Mouse (Mus musculus): ENCODE results near the gene Egfr. TPM values are rescaled to one million over a fixed set of nuclear protein-coding genes. Genes with fewer than 3 reads are reported as not detected.

Gene Egfr
- polyA plus RNA-seq, 1 experiment = not detected

DNA sequence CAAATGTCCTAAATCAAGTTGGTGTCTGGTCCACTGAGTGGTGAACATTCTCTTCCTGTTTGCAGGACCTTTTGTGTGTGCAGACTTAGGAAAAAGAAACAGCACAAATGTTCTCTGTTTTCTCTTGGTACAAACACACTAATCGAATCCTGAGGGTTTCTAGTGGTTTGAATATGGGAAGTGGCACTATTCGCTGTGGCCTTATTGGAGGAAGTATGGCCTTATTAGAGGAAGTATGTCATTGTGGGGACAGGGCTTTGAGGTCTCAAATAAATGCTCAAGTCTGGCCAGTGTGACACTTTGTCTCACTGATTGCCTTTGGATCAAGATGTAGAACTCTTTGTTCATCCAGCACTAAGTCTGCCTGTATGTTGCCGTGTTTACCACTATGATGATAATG lies 180.2 kb downstream of the Egfr start:
- H3K4me1 ChIP-seq (ENCODE audit: control insufficient read depth) = no peaks in the 10 kb centered on the region
- TF ChIP-seq GATA1 (IDR thresholded peaks at IDR 0.05; ENCODE audit: low read length) (no peak), TAL1 (IDR thresholded peaks at IDR 0.05; ENCODE audit: low read length) (no peak)
- H3K9me3 ChIP-seq (ENCODE audit: control insufficient read depth, low read length) = no peaks in the 10 kb centered on the region
- no peaks in the 10 kb centered on the region for H3K27me3 ChIP-seq (ENCODE audit: control insufficient read depth)
- H3K36me3 ChIP-seq (ENCODE audit: control insufficient read depth) = no peaks in the 10 kb centered on the region
- no peak overlapping the region for H3K4me3 ChIP-seq (replicated peaks)

- Histone ChIP-seq H3K27me3 (ENCODE audit: control insufficient read depth) (no peaks in the 10 kb centered on the region), H3K4me1 (ENCODE audit: control insufficient read depth) (no peaks in the 10 kb centered on the region), H3K4me3 (replicated peaks) (no peak overlapping the region), H3K9me3 (ENCODE audit: control insufficient read depth, low read length) (no peaks in the 10 kb centered on the region), H3K36me3 (ENCODE audit: control insufficient read depth) (no peaks in the 10 kb centered on the region)
- TF ChIP-seq TAL1 (IDR thresholded peaks at IDR 0.05; ENCODE audit: low read length) (no peak), GATA1 (IDR thresholded peaks at IDR 0.05; ENCODE audit: low read length) (no peak)
Measured at GRCm38 (mm10) chr11:16935577-16936236, 183.7 kb downstream of the Egfr start.

GRCm38 (mm10) chr11:16941103-16941793 lies 189.2 kb downstream of the Egfr start:
- TF ChIP-seq TAL1 (IDR thresholded peaks at IDR 0.05; ENCODE audit: low read length) (no peak), GATA1 (IDR thresholded peaks at IDR 0.05; ENCODE audit: low read length) (no peak)
- Histone ChIP-seq H3K9me3 (ENCODE audit: control insufficient read depth, low read length) (no peaks in the 10 kb centered on the region), H3K27me3 (ENCODE audit: control insufficient read depth) (no peaks in the 10 kb centered on the region)

GRCm38 (mm10) chr11:16941973-16942452 lies 190.0 kb downstream of the Egfr start:
- H3K36me3 ChIP-seq (ENCODE audit: control insufficient read depth) = no peaks in the 10 kb centered on the region
- TF ChIP-seq GATA1 (IDR thresholded peaks at IDR 0.05; ENCODE audit: low read length) = no peak
- no peak for TF ChIP-seq TAL1 (IDR thresholded peaks at IDR 0.05; ENCODE audit: low read length)

More at GRCm38 (mm10) chr11:16941103-16941793, 189.2 kb downstream of the Egfr start:
- H3K36me3 ChIP-seq (ENCODE audit: control insufficient read depth) = no peaks in the 10 kb centered on the region
- no peak overlapping the region for H3K4me3 ChIP-seq (replicated peaks)
- no peaks in the 10 kb centered on the region for H3K4me1 ChIP-seq (ENCODE audit: control insufficient read depth)

DNA sequence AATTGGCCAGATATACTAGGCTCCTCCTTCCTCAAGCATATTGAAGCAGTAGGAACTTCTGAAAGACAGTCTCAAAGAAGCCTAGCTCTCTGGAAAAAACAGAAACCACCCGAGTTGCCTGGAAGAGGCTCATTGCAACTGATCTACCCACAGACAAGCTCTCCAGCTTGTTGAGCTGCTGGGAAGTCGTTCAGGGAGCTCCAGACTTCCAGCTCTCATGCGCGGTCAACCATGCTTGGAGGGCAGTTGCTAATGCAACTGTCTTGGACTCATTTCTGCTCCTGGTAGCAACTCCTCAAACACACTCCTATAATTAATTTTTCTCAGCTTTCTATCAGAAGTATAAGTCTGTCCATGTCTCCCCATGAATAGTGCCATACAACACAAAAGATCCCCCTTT lies 191.0 kb downstream of the Egfr start:
- H3K9me3 ChIP-seq (ENCODE audit: control insufficient read depth, low read length) = no peaks in the 10 kb centered on the region
- TF ChIP-seq TAL1 (IDR thresholded peaks at IDR 0.05; ENCODE audit: low read length) = no peak
- no peak for TF ChIP-seq GATA1 (IDR thresholded peaks at IDR 0.05; ENCODE audit: low read length)
- no peaks in the 10 kb centered on the region for H3K36me3 ChIP-seq (ENCODE audit: control insufficient read depth)
- no peak overlapping the region for H3K4me3 ChIP-seq (replicated peaks)
- H3K4me1 ChIP-seq (ENCODE audit: control insufficient read depth) = no peaks in the 10 kb centered on the region
- no peaks in the 10 kb centered on the region for H3K27me3 ChIP-seq (ENCODE audit: control insufficient read depth)

More at GRCm38 (mm10) chr11:16941973-16942452, 190.0 kb downstream of the Egfr start:
- H3K4me3 ChIP-seq (replicated peaks) = no peak overlapping the region
- H3K4me1 ChIP-seq (ENCODE audit: control insufficient read depth) = no peaks in the 10 kb centered on the region
- H3K9me3 ChIP-seq (ENCODE audit: control insufficient read depth, low read length) = no peaks in the 10 kb centered on the region
- H3K27me3 ChIP-seq (ENCODE audit: control insufficient read depth) = no peaks in the 10 kb centered on the region

DNA sequence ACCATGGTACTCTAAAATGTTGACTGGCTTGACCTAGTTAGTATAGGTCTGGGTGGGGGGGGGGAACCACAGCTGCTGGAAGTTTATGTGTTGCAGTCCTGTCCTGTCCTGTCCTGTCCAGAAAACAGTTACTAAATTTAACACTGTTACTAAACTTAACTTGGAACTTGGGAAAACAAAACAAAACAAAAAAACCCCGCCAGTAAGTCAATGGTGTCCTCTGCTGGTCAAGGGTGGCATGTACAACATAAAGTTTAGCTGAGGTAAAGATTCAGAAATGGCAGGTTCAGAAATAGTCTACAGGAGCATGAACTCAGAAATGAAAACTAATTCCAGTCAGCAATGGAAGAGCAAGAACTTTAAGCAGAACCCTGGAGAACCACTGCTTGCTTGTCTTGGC lies 196.8 kb downstream of the Egfr start:
- Histone ChIP-seq H3K27me3 (ENCODE audit: control insufficient read depth) (no peaks in the 10 kb centered on the region), H3K4me3 (replicated peaks) (peak overlapping the region; percentile 26), H3K9me3 (ENCODE audit: control insufficient read depth, low read length) (no peaks in the 10 kb centered on the region), H3K36me3 (ENCODE audit: control insufficient read depth) (peaks cover 17% of the 10 kb centered on the region), H3K4me1 (ENCODE audit: control insufficient read depth) (peaks cover 41% of the 10 kb centered on the region)
- TF ChIP-seq GATA1 (IDR thresholded peaks at IDR 0.05; ENCODE audit: low read length) (no peak), TAL1 (IDR thresholded peaks at IDR 0.05; ENCODE audit: low read length) (no peak)

- H3K4me3 ChIP-seq (replicated peaks) = peak overlapping the region; percentile 100
- no peaks in the 10 kb centered on the region for H3K9me3 ChIP-seq (ENCODE audit: control insufficient read depth, low read length)
- H3K4me1 ChIP-seq (ENCODE audit: control insufficient read depth) = peaks cover 47% of the 10 kb centered on the region
- no peaks in the 10 kb centered on the region for H3K27me3 ChIP-seq (ENCODE audit: control insufficient read depth)
- TF ChIP-seq TAL1 (IDR thresholded peaks at IDR 0.05; ENCODE audit: low read length) (no peak), GATA1 (IDR thresholded peaks at IDR 0.05; ENCODE audit: low read length) (no peak)
- H3K36me3 ChIP-seq (ENCODE audit: control insufficient read depth) = peaks cover 24% of the 10 kb centered on the region
Measured at GRCm38 (mm10) chr11:16950226-16950975, 198.4 kb downstream of the Egfr start.

DNA sequence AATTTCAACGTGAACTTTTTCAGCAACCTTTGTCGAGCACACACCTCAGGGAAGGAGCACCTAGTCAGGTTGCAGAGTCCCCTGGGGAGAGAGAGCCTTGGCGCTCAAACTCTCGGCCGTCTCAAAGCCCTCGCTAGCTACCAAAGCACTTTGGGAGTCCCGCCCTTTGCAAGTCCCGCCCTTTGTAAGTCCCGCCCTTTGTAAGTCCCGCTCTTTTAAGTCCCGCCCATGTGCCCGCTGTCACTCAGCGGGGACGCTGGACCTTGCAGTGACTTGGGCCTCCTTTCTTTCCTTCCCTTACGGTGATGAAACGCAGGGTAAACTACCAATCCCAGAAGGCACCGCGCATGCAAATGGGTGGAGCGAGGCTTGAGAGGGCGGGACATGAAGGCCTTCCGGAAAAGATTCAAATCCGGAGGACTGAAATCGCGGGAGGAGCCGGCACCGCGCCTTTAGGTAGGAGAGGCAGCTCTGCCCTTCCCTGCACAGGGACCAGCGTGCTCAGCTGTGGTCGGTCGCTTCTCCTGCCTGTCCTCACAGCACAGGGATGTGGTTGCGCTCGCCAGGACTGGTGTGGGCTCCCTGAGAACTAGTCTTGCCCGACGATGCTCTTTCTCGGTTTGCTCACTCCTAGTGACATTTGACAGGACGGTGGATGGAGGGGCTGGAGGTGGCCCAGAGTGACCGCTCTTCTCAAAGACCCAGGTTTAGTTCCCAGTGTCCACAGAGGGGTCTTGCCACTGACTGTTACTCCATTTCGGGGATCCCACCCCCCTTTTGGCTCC lies 199.2 kb downstream of the Egfr start, which contains the start of gene Fbxo48:
Gene Fbxo48, plus strand, starts transcription at position 400 of the 785 bp plus-strand sequence.
- Histone ChIP-seq H3K9me3 (ENCODE audit: control insufficient read depth, low read length) (no peaks in the 10 kb centered on the region), H3K27me3 (ENCODE audit: control insufficient read depth) (no peaks in the 10 kb centered on the region), H3K4me3 (replicated peaks) (peak within 1 kb of the TSS; percentile 100), H3K4me1 (ENCODE audit: control insufficient read depth) (peaks cover 52% of the 10 kb centered on the region), H3K36me3 (ENCODE audit: control insufficient read depth) (peaks cover 30% of the 10 kb centered on the region)
- TF ChIP-seq GATA1 (IDR thresholded peaks at IDR 0.05; ENCODE audit: low read length) (no peak), TAL1 (IDR thresholded peaks at IDR 0.05; ENCODE audit: low read length) (no peak)

Data from erythroblast, embryonic 14.5 days (primary cell).